Mouse (Mus musculus): ENCODE data around the gene Mrtfb.

- no peak for TF ChIP-seq CTCF (IDR thresholded peaks at IDR 0.05; ENCODE audit: low read depth, low read length)
- no peak for TF ChIP-seq POLR2A (IDR thresholded peaks at IDR 0.05; ENCODE audit: borderline replicate concordance, low read depth, low read length)
Observed at GRCm38 (mm10) chr16:13460777-13461408, 204.6 kb downstream of the Mrtfb start.

All from bone marrow macrophage, adult 2 months (primary cell).